Mouse (Mus musculus) brain, embryonic 14.5 days (tissue): ENCODE data around the gene Chia1. TPM values are rescaled to one million over a fixed set of nuclear protein-coding genes. Genes with fewer than 3 reads are reported as not detected.

Experiments
- DNase-seq: peaks from one replicate; pipeline ENCODE4 v3.0.0-alpha.2; 2011; ENCODE audit warnings: low read depth
- CTCF ChIP-seq: fragments of 200-500 bp; IDR thresholded peaks from 2 replicates; pipeline ENCODE4 v1.5.1; 2012; ENCODE audit warnings: inconsistent platforms, mild to moderate bottlenecking, moderate library complexity, borderline replicate concordance; ENCODE audit not compliant: insufficient read depth, insufficient read length; ENCODE audit errors: extremely low read depth
- POLR2A ChIP-seq: fragments of 200-500 bp; IDR thresholded peaks from 2 replicates; pipeline ENCODE4 v1.6.1; 2012; ENCODE audit warnings: mild to moderate bottlenecking, inconsistent platforms, borderline replicate concordance; ENCODE audit not compliant: poor library complexity, insufficient read depth, insufficient read length, severe bottlenecking; ENCODE audit errors: extremely low read depth
- polyA plus RNA-seq: library from polyadenylated mRNA; depleted of rRNA; stranded (reverse); fragments of >200 nt; gene quantifications from 2 replicates; pipeline ENCODE4 v1.2.3, GENCODE M21; 2012; rRNA removed

Chia1 gene
- polyA plus RNA-seq, 1 experiment, result 1.6 TPM

DNA sequence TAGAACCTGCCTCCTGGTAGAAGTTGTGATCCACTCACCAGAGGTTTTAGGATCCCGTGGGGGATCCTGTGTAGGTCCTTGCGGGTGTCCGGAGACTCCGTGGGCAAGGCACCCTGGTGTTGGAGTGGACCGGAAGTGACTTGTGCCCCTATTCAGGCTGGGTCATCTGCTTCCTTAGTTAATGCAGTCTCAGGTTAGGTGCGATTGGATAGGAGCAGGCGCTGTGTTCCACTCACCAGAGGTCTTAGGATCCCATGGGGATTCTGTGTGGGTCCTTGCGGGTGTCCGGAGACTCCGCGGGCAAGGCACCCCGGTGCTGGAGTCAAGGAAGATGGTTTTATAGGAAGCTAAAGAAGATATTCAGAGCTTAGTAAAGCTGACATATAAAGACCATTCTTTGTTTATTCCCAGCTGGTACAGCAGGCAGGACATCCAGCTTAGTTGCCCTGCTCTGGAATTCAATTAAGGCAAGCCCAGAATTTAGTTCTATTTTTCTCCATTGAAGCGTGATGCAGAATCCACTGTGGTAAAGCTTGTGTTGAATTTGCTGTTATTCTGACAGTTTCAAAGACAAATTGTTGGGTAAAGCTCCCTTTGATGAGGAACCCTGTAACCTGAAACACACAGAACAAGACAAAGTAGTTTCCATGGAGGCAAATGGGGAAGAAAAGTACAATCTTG is 64.6 kb downstream of the Chia1 start:
- DNase-seq, result peak; percentile 72
- TF ChIP-seq POLR2A, result no peak
- no peak for TF ChIP-seq CTCF

Other genes starting within 250 kb of the Chia1 start
- gene Adora3, start 242.4 kb upstream of the Chia1 start, polyA plus RNA-seq, result 0.16 and 0.25 TPM in 2 replicates
- 0.11 TPM in 2 replicates for gene Tmigd3, start 242.3 kb upstream of the Chia1 start, polyA plus RNA-seq
- 0.34 and 0.68 TPM in 2 replicates for gene I830077J02Rik, start 180.6 kb upstream of the Chia1 start, polyA plus RNA-seq
- gene Wdr77, start 153.9 kb upstream of the Chia1 start, polyA plus RNA-seq, result 61.6 and 79.6 TPM in 2 replicates
- gene Atp5f1, start 153.1 kb upstream of the Chia1 start, polyA plus RNA-seq, result 237 and 266 TPM in 2 replicates
- gene Ovgp1, start 139.5 kb upstream of the Chia1 start, polyA plus RNA-seq, result 11.6 and 13.6 TPM in 2 replicates
- gene Pifo, start 98.6 kb upstream of the Chia1 start, polyA plus RNA-seq, result 4.0 and 4.6 TPM in 2 replicates
- gene Chil5, start 80.4 kb upstream of the Chia1 start, polyA plus RNA-seq, result not detected in 2 replicates
- 0.05 TPM in 1 of 2 replicates, not detected in the other for gene Chil3, start 54.3 kb downstream of the Chia1 start, polyA plus RNA-seq
- not detected in 2 replicates for gene Chil4, start 106.3 kb downstream of the Chia1 start, polyA plus RNA-seq